Mouse (Mus musculus) embryonic fibroblast, embryonic 13.5 days (primary cell): Measurements from ENCODE around the gene Cacnb2.

Experiments used
- CTCF ChIP-seq: IDR thresholded peaks from 2 replicates; pipeline ENCODE4 v1.5.1; 2011; ENCODE audit warnings: mild to moderate bottlenecking, control low read depth, low read length, moderate library complexity, borderline replicate concordance; ENCODE audit not compliant: insufficient read depth
- POLR2A ChIP-seq: IDR thresholded peaks from 2 replicates; pipeline ENCODE4 v1.6.1; 2011; ENCODE audit warnings: low read depth, mild to moderate bottlenecking, control low read depth, low read length, moderate library complexity

GRCm38 (mm10) chr2:14846727-14847126 is 243.8 kb downstream of the Cacnb2 start:
- TF ChIP-seq POLR2A (no peak), CTCF (no peak)
